Mouse (Mus musculus) intestine, postnatal 0 days (tissue): ENCODE measurements around the gene Slc38a1. TPM values are rescaled to one million over a fixed set of nuclear protein-coding genes. Genes with fewer than 3 reads are reported as not detected.

Experiments
- ATAC-seq: fragments of 200-750 bp; cut with Nextera tagmentation; 2 replicates; pipeline ENCODE4 v1.8.0; 2017; ENCODE audit warnings: mild to moderate bottlenecking, moderate TSS enrichment, moderate library complexity
- H3K27ac ChIP-seq: fragments of 300-500 bp; sonication (generic); 2 replicates; pipeline ENCODE4 v1.5.1; 2014; ENCODE audit warnings: mild to moderate bottlenecking, low read depth, low read length, moderate library complexity
- H3K27me3 ChIP-seq: fragments of 300-500 bp; sonication (generic); replicated peaks from 2 replicates; pipeline ENCODE4 v1.6.1; 2014; ENCODE audit warnings: low read length, mixed read lengths; ENCODE audit not compliant: control insufficient read depth, insufficient read depth
- H3K36me3 ChIP-seq: fragments of 300-500 bp; sonication (generic); 2 replicates; pipeline ENCODE4 v1.6.1; 2014; ENCODE audit warnings: mild to moderate bottlenecking, moderate library complexity; ENCODE audit not compliant: control insufficient read depth, insufficient read depth
- H3K4me1 ChIP-seq: fragments of 300-500 bp; sonication (generic); replicated peaks from 2 replicates; pipeline ENCODE4 v1.6.1; 2014; ENCODE audit warnings: antibody characterized with exemption, low read length, mixed read lengths; ENCODE audit not compliant: control insufficient read depth, insufficient read depth
- H3K4me2 ChIP-seq: fragments of 300-500 bp; sonication (generic); replicated peaks from 2 replicates; pipeline ENCODE4 v1.6.1; 2014; ENCODE audit warnings: low read depth, mild to moderate bottlenecking, moderate library complexity
- H3K4me3 ChIP-seq: fragments of 300-500 bp; sonication (generic); 2 replicates; pipeline ENCODE4 v1.5.1; 2014; ENCODE audit warnings: low read depth, low read length
- H3K9ac ChIP-seq: fragments of 300-500 bp; sonication (generic); 2 replicates; pipeline ENCODE4 v1.6.1; 2014; ENCODE audit warnings: mild to moderate bottlenecking, low read depth, low read length
- H3K9me3 ChIP-seq: fragments of 300-500 bp; sonication (generic); 2 replicates; pipeline ENCODE4 v1.6.1; 2016; ENCODE audit warnings: mixed run types; ENCODE audit not compliant: control insufficient read depth
- CTCF ChIP-seq: sonication (generic); IDR thresholded peaks from 2 replicates; pipeline ENCODE4 v1.5.1; 2016; ENCODE audit warnings: low read depth, mild to moderate bottlenecking, control low read depth, antibody characterized with exemption, moderate library complexity
- WGBS: fragments of 180-500 bp; shearing (Covaris S2); extraction: QIAGEN DNeasy Blood & Tissue Kit; methylation state at CpG from one replicate; pipeline ENCODE4 v1.1.7; 2014; 5-methylcytosine and 5-hydroxymethylcytosine counted together
- polyA plus RNA-seq: library from polyadenylated mRNA; unstranded; fragments of >200 nt; fragmentation: Nextera tagmentation; extraction: Ambion mirVana; gene quantifications from 2 replicates; pipeline ENCODE4 v1.2.1, GENCODE M21; 2015

The Slc38a1 gene
- polyA plus RNA-seq, 1 experiment from 2014 or later = 79.8 TPM

GRCm38 (mm10) chr15:96666663-96667062 is 23.9 kb upstream of the Slc38a1 start:
- Histone ChIP-seq H3K36me3 (no peaks in the 10 kb centered on the region), H3K27me3 (no peaks in the 10 kb centered on the region), H3K27ac (no peak overlapping the region), H3K4me2 (peak overlapping the region; percentile 55), H3K4me1 (no peaks in the 10 kb centered on the region), H3K4me3 (peak overlapping the region; percentile 4; the same call in 1 of the 2 replicates), H3K9me3 (no peaks in the 10 kb centered on the region), H3K9ac (no peak overlapping the region)
- WGBS = 3% methylated on average over 7 of the region's 7 CpGs
- ATAC-seq = 0 out of 2 replicates have a peak, but pooled peaks have one; percentile 44
- TF ChIP-seq CTCF = peak; percentile 90

GRCm38 (mm10) chr15:96665889-96666288 is 23.2 kb upstream of the Slc38a1 start:
- Histone ChIP-seq H3K4me3 (peak overlapping the region; percentile 4; the same call in 1 of the 2 replicates), H3K27ac (no peak overlapping the region), H3K4me2 (peak overlapping the region; percentile 55), H3K36me3 (no peaks in the 10 kb centered on the region), H3K9me3 (no peaks in the 10 kb centered on the region), H3K4me1 (no peaks in the 10 kb centered on the region), H3K27me3 (no peaks in the 10 kb centered on the region), H3K9ac (no peak overlapping the region)
- TF ChIP-seq CTCF = peak; percentile 94
- 4% methylated on average over 3 of the region's 3 CpGs for WGBS
- no peak for ATAC-seq

- Histone ChIP-seq H3K9ac (peak overlapping the region; percentile 40; the same call in 1 of the 2 replicates), H3K36me3 (no peaks in the 10 kb centered on the region), H3K4me3 (peak overlapping the region; percentile 3; the same call in 1 of the 2 replicates), H3K27me3 (no peaks in the 10 kb centered on the region), H3K4me1 (peaks cover 6% of the 10 kb centered on the region; the same call in 1 of the 2 replicates), H3K27ac (peak overlapping the region; percentile 41), H3K9me3 (no peaks in the 10 kb centered on the region), H3K4me2 (peak overlapping the region; percentile 40)
- ATAC-seq = peak; percentile 32; the same call in 1 of the 2 replicates
- WGBS = 26% methylated on average over 13 of the region's 13 CpGs
- TF ChIP-seq CTCF = no peak
These were observed 18.0 kb upstream of the Slc38a1 start for GRCm38 (mm10) chr15:96660590-96661141.

- Histone ChIP-seq H3K36me3 (no peaks in the 10 kb centered on the region), H3K27ac (peak overlapping the region; percentile 74), H3K4me3 (peak overlapping the region; percentile 22), H3K4me2 (peak overlapping the region; percentile 61), H3K9ac (peak overlapping the region; percentile 28; the same call in 1 of the 2 replicates), H3K4me1 (peaks cover 9% of the 10 kb centered on the region; the same call in 1 of the 2 replicates), H3K9me3 (no peaks in the 10 kb centered on the region), H3K27me3 (no peaks in the 10 kb centered on the region)
- 37% methylated on average over 14 of the region's 14 CpGs for WGBS
- no peak for ATAC-seq
- no peak for TF ChIP-seq CTCF
These were observed 15.5 kb upstream of the Slc38a1 start for GRCm38 (mm10) chr15:96658275-96658602.

GRCm38 (mm10) chr15:96657576-96658274 is 15.0 kb upstream of the Slc38a1 start:
- Histone ChIP-seq H3K4me2 (peak overlapping the region; percentile 61), H3K4me3 (peak overlapping the region; percentile 22), H3K27me3 (no peaks in the 10 kb centered on the region), H3K9me3 (no peaks in the 10 kb centered on the region), H3K27ac (peak overlapping the region; percentile 74), H3K9ac (peak overlapping the region; percentile 28; the same call in 1 of the 2 replicates), H3K4me1 (peaks cover 9% of the 10 kb centered on the region; the same call in 1 of the 2 replicates), H3K36me3 (no peaks in the 10 kb centered on the region)
- WGBS = 31% methylated on average over 17 of the region's 17 CpGs
- TF ChIP-seq CTCF = no peak
- peak; percentile 84 for ATAC-seq

GRCm38 (mm10) chr15:96655514-96655913 is 12.8 kb upstream of the Slc38a1 start:
- WGBS = 68% methylated on average over 14 of the region's 14 CpGs
- no peak overlapping the region for H3K4me2 ChIP-seq
- no peak overlapping the region for H3K9ac ChIP-seq
- H3K36me3 ChIP-seq = no peaks in the 10 kb centered on the region
- ATAC-seq = no peak
- no peaks in the 10 kb centered on the region for H3K9me3 ChIP-seq
- no peak overlapping the region for H3K4me3 ChIP-seq
- H3K4me1 ChIP-seq = peaks cover 9% of the 10 kb centered on the region; the same call in 1 of the 2 replicates
- no peaks in the 10 kb centered on the region for H3K27me3 ChIP-seq
- TF ChIP-seq CTCF = no peak
- H3K27ac ChIP-seq = peak overlapping the region; percentile 41; the same call in 1 of the 2 replicates
